Mouse (Mus musculus) cerebellum, adult 2 months (tissue): ENCODE results near the gene Nid1.

ENCODE experiments used
- CTCF ChIP-seq: fragments of 200-500 bp; IDR thresholded peaks from 2 replicates; pipeline ENCODE4 v1.5.1; 2011; ENCODE audit warnings: low read depth, mild to moderate bottlenecking, control low read depth, low read length, moderate library complexity, borderline replicate concordance; ENCODE audit not compliant: insufficient read depth
- POLR2A ChIP-seq: fragments of 200-500 bp; IDR thresholded peaks from 2 replicates; pipeline ENCODE4 v1.6.1; 2011; ENCODE audit warnings: low read length, control low read depth, borderline replicate concordance; ENCODE audit not compliant: insufficient read depth

- TF ChIP-seq CTCF (no peak), POLR2A (no peak)
Observed at GRCm38 (mm10) chr13:13461446-13462192, 24.3 kb downstream of the Nid1 start.
